Mouse (Mus musculus) kidney, postnatal 0 days (tissue): ENCODE measurements at regions not wholly inside any gene's neighbourhood (a gene's known extent, or its start where the extent isn't known, plus 50 kb on each side); places are given as distances from the start of the nearest gene placed in this dataset.

ENCODE experiments used
- ATAC-seq: fragments of 200-750 bp; cut with Nextera tagmentation; replicated peaks from 2 replicates; pipeline ENCODE4 v1.8.0; 2017; ENCODE audit warnings: low read depth, moderate number of reproducible peaks, moderate TSS enrichment, moderate library complexity; ENCODE audit not compliant: low FRiP score
- DNase-seq: peaks from one replicate; pipeline ENCODE4 v3.0.0-alpha.2; 2016; ENCODE audit warnings: low spot score
- H3K27ac ChIP-seq: fragments of 300-500 bp; sonication (generic); 2 replicates; pipeline ENCODE4 v1.5.1; 2014; ENCODE audit warnings: mild to moderate bottlenecking
- H3K27me3 ChIP-seq: fragments of 300-500 bp; sonication (generic); 2 replicates; pipeline ENCODE4 v1.6.1; 2014; ENCODE audit warnings: low read length, mixed read lengths; ENCODE audit not compliant: insufficient read depth
- H3K36me3 ChIP-seq: fragments of 300-500 bp; sonication (generic); 2 replicates; pipeline ENCODE4 v1.6.1; 2014; ENCODE audit warnings: low read length, mixed read lengths; ENCODE audit not compliant: insufficient read depth
- H3K4me1 ChIP-seq: fragments of 300-500 bp; sonication (generic); replicated peaks from 2 replicates; pipeline ENCODE4 v1.6.1; 2014; ENCODE audit warnings: antibody characterized with exemption, low read length, mixed read lengths; ENCODE audit not compliant: insufficient read depth
- H3K4me2 ChIP-seq: fragments of 300-500 bp; sonication (generic); 2 replicates; pipeline ENCODE4 v1.6.1; 2014; ENCODE audit warnings: mild to moderate bottlenecking, low read length, moderate library complexity, mixed read lengths
- H3K4me3 ChIP-seq: fragments of 300-500 bp; sonication (generic); replicated peaks from 2 replicates; pipeline ENCODE4 v1.5.1; 2014; ENCODE audit warnings: low read depth, low read length
- H3K9ac ChIP-seq: fragments of 300-500 bp; sonication (generic); 2 replicates; pipeline ENCODE4 v1.6.1; 2014; ENCODE audit warnings: low read depth, low read length
- H3K9me3 ChIP-seq: fragments of 300-500 bp; sonication (generic); replicated peaks from 2 replicates; pipeline ENCODE4 v1.6.1; 2016; ENCODE audit warnings: low read length, inconsistent platforms, mixed read lengths
- CTCF ChIP-seq: IDR thresholded peaks from 2 replicates; pipeline ENCODE4 v1.5.1; 2016; ENCODE audit warnings: antibody characterized with exemption, low read depth, mild to moderate bottlenecking, moderate library complexity
- WGBS: fragments of 180-500 bp; shearing (Covaris S2); extraction: QIAGEN DNeasy Blood & Tissue Kit; methylation state at CpG from one replicate; pipeline ENCODE4 v1.1.7; 2014; 5-methylcytosine and 5-hydroxymethylcytosine counted together

GRCm38 (mm10) chr3:39264671-39265430 is 378.1 kb downstream of the Fat4 start:
- H3K4me1 ChIP-seq, result no peaks in the 10 kb centered on the region
- no peak for TF ChIP-seq CTCF
- H3K4me3 ChIP-seq, result no peak overlapping the region
- H3K36me3 ChIP-seq, result no peaks in the 10 kb centered on the region
- H3K27ac ChIP-seq, result no peak overlapping the region
- no peak overlapping the region for H3K9ac ChIP-seq
- WGBS, result 83% methylated on average over 2 of the region's 2 CpGs
- no peaks in the 10 kb centered on the region for H3K9me3 ChIP-seq
- DNase-seq, result no peak
- H3K27me3 ChIP-seq, result no peaks in the 10 kb centered on the region
- H3K4me2 ChIP-seq, result no peak overlapping the region
- ATAC-seq, result no peak

DNA sequence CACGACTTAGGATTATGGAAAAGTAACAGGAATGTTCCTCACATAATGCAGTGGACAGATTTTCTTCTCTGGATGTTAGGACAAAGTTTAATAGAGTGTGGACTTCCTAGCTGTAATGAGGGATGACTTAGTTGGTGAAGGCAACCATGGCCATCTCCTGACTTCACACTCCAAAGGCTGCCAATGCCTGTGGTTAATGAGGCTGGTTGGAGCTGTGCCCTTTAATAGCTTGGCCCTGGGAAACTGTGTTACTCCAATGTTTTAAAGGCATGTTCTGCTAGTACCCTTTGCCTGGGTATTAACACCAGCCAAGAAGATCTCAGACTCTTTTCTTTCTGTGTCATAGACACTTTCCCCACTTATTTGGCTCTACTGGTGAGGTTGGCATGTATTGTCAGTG is 378.9 kb downstream of the Fat4 start:
- DNase-seq (no peak), ATAC-seq (no peak)
- no peak overlapping the region for H3K27ac ChIP-seq
- H3K4me1 ChIP-seq, result no peaks in the 10 kb centered on the region
- H3K9ac ChIP-seq, result no peak overlapping the region
- H3K36me3 ChIP-seq, result no peaks in the 10 kb centered on the region
- no peaks in the 10 kb centered on the region for H3K9me3 ChIP-seq
- no peaks in the 10 kb centered on the region for H3K27me3 ChIP-seq
- H3K4me3 ChIP-seq, result no peak overlapping the region
- H3K4me2 ChIP-seq, result no peak overlapping the region
- WGBS, result 72% methylated on average over 1 of the region's 1 CpGs
- no peak for TF ChIP-seq CTCF

DNA sequence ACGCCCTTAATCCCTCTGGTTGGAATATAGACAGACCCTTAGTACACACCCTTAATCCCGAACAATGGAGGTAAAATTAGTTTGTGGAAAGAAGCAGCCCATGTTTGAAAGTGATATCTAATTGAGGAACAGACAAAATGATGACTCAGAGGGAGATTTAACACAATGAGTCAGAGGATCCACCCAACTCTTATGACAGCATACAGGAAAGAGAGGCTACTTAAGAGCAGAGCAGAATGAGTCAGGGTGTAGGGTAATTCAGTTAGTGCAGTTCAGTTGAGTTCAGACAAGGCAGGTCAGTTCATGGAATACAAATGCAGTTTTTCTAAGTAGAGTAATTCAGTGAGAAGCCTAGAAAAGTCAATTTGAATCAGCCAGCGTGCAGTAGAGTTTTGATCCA is 382.6 kb downstream of the Fat4 start:
- Histone ChIP-seq H3K36me3 (no peaks in the 10 kb centered on the region), H3K27me3 (no peaks in the 10 kb centered on the region), H3K9ac (no peak overlapping the region), H3K4me3 (no peak overlapping the region), H3K4me2 (no peak overlapping the region), H3K4me1 (no peaks in the 10 kb centered on the region), H3K27ac (no peak overlapping the region), H3K9me3 (no peaks in the 10 kb centered on the region)
- TF ChIP-seq CTCF, result no peak
- DNase-seq (no peak), ATAC-seq (no peak)
- WGBS, result 93% methylated on average over 3 of the region's 3 CpGs

GRCm38 (mm10) chr3:39272616-39273015 is 385.9 kb downstream of the Fat4 start:
- H3K27me3 ChIP-seq, result no peaks in the 10 kb centered on the region
- H3K9ac ChIP-seq, result no peak overlapping the region
- no peak overlapping the region for H3K27ac ChIP-seq
- H3K4me3 ChIP-seq, result no peak overlapping the region
- no peaks in the 10 kb centered on the region for H3K4me1 ChIP-seq
- no peaks in the 10 kb centered on the region for H3K9me3 ChIP-seq
- no peaks in the 10 kb centered on the region for H3K36me3 ChIP-seq
- DNase-seq (no peak), ATAC-seq (no peak)
- WGBS, result 91% methylated on average over 1 of the region's 1 CpGs
- TF ChIP-seq CTCF, result no peak
- no peak overlapping the region for H3K4me2 ChIP-seq

- no peaks in the 10 kb centered on the region for H3K4me1 ChIP-seq
- H3K27me3 ChIP-seq, result no peaks in the 10 kb centered on the region
- ATAC-seq (no peak), DNase-seq (no peak)
- no peaks in the 10 kb centered on the region for H3K9me3 ChIP-seq
- H3K27ac ChIP-seq, result no peak overlapping the region
- no peak overlapping the region for H3K4me2 ChIP-seq
- H3K9ac ChIP-seq, result no peak overlapping the region
- no peak for TF ChIP-seq CTCF
- H3K36me3 ChIP-seq, result no peaks in the 10 kb centered on the region
- no peak overlapping the region for H3K4me3 ChIP-seq
- 86% methylated on average over 4 of the region's 4 CpGs for WGBS
Measured at GRCm38 (mm10) chr3:39276897-39277296, 390.2 kb downstream of the Fat4 start.

GRCm38 (mm10) chr3:39277310-39277709 is 390.6 kb downstream of the Fat4 start:
- WGBS, result 66% methylated on average over 6 of the region's 6 CpGs
- Histone ChIP-seq H3K36me3 (no peaks in the 10 kb centered on the region), H3K27me3 (no peaks in the 10 kb centered on the region), H3K4me1 (no peaks in the 10 kb centered on the region), H3K27ac (no peak overlapping the region), H3K9me3 (no peaks in the 10 kb centered on the region), H3K4me2 (no peak overlapping the region), H3K9ac (no peak overlapping the region), H3K4me3 (no peak overlapping the region)
- TF ChIP-seq CTCF, result no peak
- DNase-seq (no peak), ATAC-seq (no peak)

- peak; percentile 46 for DNase-seq
- H3K9ac ChIP-seq, result no peak overlapping the region
- no peaks in the 10 kb centered on the region for H3K36me3 ChIP-seq
- H3K9me3 ChIP-seq, result no peaks in the 10 kb centered on the region
- no peak overlapping the region for H3K4me3 ChIP-seq
- H3K27ac ChIP-seq, result no peak overlapping the region
- TF ChIP-seq CTCF, result no peak
- WGBS, result 64% methylated on average over 3 of the region's 3 CpGs
- H3K4me1 ChIP-seq, result no peaks in the 10 kb centered on the region
- H3K4me2 ChIP-seq, result no peak overlapping the region
- H3K27me3 ChIP-seq, result no peaks in the 10 kb centered on the region
- ATAC-seq, result no peak
Measured at GRCm38 (mm10) chr3:39295255-39295654, 408.5 kb downstream of the Fat4 start.
